Mouse (Mus musculus): ENCODE measurements around the gene Cd47.

- TF ChIP-seq POLR2A (IDR thresholded peaks at IDR 0.05; ENCODE audit: control insufficient read depth, low read depth, low read length) = no peak
- no peak for TF ChIP-seq CTCF (IDR thresholded peaks at IDR 0.05; ENCODE audit: control insufficient read depth, insufficient read depth, insufficient replicate concordance, low read depth, low read length)
Measured at GRCm38 (mm10) chr16:49766326-49766725, 34.0 kb upstream of the Cd47 start.

Measured in testis, adult 2 months (tissue).